Mouse (Mus musculus) layer of hippocampus, adult 18-20 months (tissue): ENCODE measurements around the gene Hoxd4. TPM values are rescaled to one million over a fixed set of nuclear protein-coding genes. Genes with fewer than 3 reads are reported as not detected.

Experiments used
- DNase-seq, 2 experiments: peaks; one replicate each; pipeline ENCODE4 v3.0.0; 2022; ENCODE audit warnings: low spot score in 2 of 2
- total RNA-seq, 2 experiments: library from RNA; stranded (reverse); gene quantifications; 2 replicates each; pipeline ENCODE4 v1.2.3; 2021

Hoxd4 gene
- total RNA-seq, 2 experiments from 2014 or later, result not detected

DNA sequence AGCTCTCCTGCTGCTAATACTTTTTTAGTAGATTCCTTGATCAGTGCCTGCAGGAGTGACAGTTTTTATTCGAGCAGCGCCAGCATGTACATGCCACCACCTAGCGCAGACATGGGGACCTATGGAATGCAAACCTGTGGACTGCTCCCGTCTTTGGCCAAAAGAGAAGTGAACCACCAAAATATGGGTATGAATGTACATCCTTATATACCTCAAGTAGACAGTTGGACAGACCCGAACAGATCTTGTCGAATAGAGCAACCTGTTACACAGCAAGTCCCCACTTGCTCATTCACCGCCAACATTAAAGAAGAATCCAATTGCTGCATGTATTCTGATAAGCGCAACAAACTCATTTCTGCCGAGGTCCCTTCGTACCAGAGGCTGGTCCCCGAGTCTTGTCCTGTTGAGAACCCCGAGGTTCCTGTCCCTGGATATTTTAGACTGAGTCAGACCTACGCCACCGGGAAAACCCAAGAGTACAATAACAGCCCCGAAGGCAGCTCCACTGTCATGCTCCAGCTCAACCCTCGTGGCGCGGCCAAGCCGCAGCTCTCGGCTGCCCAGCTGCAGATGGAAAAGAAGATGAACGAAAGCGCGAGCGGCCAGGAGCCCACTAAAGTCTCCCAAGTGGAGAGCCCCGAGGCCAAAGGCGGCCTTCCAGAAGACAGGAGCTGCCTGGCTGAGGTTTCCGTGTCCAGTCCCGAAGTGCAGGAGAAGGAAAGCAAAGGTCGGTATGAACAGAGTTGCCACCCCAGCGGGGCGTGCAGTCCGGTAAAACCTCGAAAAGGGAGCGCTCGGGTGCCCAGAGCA lies 19.5 kb upstream of the Hoxd4 start:
- DNase-seq, result no peak

DNA sequence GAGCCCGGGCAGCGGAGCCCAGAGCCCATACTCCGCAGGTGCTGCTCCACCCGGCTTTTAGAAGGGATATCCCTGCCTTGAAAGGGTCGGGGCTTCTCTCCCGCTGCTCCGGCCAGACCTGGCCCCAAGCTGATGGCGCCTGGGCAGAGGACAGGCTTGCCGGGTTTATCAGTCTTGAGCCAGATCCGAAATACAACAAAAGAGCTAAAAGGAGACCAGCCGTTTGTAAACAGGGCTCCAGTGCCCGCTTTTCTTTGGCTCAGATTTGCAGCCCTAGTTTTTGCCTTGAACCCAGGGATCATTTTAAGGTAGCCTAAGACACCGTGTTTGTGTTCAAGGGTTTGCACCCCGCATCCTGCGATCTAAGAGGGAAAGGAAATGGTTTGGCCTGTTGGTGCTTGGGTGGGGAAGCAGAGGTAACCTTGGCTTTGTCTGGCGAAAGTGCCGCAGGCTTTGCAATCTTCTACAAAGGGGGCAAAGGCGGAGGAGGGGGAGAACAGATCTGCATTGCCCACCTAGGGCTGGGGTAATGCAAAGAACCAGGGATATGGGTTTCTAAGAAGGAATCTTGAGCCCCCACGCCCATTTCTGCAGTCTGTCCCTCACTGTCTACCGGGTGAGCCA lies 18.8 kb upstream of the Hoxd4 start:
- no peak for DNase-seq

DNA sequence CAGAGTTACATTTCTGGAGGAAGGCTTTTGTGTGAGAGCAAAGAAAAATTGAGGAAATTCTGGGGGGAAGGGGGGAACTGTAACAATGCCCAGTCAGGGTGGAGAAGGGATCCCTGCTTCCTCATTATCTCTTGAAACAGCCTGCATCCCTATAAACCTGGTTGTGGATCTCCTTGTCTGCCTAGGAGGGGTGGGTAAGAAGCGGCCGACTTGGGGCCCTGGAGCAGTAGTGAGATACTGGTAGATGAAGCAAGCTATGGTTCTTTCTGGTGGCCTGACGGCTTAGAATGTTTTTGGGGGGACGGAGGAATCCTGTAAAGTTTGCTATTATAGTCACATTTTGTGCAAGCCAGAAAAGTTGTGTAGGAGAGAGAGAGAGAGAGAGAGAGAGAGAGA lies 18.3 kb upstream of the Hoxd4 start:
- DNase-seq, result no peak

DNA sequence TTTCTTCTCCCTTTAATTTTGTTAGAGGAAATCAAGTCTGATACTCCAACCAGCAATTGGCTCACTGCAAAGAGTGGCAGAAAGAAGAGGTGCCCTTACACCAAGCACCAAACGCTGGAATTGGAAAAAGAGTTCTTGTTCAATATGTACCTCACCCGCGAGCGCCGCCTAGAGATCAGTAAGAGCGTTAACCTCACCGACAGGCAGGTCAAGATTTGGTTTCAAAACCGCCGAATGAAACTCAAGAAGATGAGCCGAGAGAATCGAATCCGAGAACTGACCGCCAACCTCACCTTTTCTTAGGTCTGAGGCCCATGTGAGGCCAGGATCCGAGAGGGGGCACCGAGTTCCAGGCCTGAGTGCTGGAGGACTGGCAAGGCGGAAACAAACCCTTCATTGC lies 17.7 kb upstream of the Hoxd4 start:
- DNase-seq, result no peak

DNA sequence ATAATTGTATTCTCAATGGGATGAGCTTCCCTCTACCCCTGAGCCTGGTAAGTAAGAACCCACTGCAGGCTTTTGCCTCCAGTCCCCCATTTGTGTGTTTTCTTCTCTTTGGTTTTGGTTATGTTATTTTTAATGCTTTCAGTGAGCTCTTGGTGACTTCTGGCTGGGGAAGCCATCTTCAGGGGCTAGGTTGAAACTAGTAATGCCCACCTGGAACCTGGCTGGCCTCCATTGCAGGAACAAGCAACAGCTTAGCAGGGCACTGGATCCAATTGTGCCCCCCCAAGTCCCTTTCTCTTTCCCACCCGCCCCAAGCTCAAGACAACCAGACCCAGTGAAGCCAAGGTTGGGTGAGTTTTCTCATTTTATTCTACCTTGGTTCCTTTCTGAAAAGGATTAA lies 16.3 kb upstream of the Hoxd4 start:
- no peak for DNase-seq

DNA sequence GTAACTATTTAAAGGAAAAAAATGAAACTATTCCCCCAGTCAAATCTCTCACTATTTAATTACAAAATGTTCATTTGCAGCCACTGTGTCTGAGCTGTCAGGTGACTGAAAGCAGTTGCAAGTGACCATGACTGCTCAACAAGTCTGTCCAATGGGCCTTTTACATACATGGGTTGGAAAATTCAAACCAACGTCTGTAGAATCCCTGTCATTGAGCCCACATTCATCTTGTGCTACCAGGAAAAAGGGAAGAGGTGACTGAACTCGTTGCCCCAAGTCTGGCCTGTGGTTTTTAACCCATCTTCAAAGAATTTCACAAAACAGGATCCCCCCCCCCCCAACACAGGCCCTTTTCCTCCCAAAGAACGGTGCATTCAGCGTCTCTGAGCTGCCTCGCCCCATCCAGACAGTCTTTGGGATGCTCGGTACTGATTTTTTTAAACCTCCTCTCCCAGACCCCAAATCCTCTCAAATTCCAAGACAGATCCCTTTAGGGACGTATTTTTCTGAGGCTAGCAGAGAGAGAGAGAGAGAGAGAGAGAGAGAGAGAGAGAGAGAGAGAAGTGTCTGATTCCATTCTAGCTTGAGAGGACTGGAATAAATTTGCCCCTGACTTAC lies 15.8 kb upstream of the Hoxd4 start:
- no peak for DNase-seq

DNA sequence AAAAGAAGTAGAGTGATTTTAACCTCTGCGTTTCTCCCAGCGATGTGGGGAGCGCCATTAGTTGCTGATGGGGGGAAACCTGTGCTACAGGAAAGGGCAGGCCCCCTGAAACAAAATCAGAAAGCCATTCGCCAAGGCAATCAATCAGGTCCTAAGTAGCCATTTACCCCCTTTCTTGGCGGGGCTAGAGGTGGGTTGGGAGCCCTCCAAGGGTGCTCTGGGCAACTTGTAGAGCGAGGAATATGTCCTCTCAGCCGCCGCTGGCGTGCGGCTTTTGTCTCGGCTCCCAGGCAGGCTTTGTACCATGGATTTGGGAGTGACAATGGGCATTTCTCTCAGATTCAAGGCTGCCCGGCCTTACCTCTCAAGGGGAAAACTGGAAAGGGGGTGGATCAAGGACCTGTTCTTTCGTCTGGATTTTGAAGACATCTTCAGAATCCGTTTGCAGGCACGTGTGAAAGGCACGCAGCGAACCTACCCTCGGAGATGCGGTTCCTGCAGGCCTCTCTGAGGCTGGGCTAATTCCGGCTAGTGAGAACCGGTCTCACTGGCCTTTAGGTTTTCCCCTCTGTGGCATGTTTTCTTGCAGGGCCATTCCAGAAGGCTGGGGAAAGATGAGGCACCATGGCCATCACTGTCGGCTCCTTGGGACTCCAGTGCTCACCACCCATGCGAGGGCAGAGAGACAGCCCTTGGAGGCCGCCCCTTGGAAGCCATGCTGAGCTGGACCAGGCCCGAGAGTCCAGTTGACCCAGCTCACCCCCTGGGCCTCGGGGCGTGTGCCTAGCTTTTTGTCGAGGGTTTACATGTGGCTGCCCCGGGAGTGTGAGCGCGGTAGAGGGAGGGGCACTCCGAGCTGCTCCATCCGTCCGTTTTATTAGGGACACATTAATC lies 15.0 kb upstream of the Hoxd4 start:
- no peak for DNase-seq

DNA sequence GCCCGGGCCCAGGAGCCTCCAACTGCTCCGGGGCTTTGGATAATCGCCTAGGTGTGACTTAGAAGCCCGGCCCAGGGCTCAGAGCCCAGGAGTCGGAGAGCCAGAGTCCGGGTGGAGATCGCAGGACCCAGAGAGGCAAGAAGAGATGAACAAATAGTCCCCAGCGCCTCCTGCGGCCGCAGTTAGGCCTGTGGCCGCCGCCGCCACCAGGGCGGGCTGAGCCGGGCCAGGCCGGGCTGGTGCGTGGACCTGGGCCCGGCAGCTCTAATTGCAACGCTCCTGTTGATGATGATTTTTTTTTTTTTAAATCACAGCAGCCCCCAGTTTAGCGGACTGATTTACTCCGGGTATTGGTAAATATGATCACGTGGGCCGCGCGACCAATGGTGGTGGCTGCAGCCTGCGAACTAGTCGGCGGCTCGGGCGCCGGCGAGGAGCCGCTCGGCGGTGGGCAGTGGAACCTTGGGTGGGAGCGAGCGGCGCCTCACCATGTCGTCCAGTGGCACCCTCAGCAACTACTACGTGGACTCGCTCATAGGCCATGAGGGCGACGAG lies 14.1 kb upstream of the Hoxd4 start, which contains the start of gene Hoxd9:
Gene Hoxd9 (plus strand): TSS at position 161 of the 555 bp plus-strand sequence.
- no peak for DNase-seq

DNA sequence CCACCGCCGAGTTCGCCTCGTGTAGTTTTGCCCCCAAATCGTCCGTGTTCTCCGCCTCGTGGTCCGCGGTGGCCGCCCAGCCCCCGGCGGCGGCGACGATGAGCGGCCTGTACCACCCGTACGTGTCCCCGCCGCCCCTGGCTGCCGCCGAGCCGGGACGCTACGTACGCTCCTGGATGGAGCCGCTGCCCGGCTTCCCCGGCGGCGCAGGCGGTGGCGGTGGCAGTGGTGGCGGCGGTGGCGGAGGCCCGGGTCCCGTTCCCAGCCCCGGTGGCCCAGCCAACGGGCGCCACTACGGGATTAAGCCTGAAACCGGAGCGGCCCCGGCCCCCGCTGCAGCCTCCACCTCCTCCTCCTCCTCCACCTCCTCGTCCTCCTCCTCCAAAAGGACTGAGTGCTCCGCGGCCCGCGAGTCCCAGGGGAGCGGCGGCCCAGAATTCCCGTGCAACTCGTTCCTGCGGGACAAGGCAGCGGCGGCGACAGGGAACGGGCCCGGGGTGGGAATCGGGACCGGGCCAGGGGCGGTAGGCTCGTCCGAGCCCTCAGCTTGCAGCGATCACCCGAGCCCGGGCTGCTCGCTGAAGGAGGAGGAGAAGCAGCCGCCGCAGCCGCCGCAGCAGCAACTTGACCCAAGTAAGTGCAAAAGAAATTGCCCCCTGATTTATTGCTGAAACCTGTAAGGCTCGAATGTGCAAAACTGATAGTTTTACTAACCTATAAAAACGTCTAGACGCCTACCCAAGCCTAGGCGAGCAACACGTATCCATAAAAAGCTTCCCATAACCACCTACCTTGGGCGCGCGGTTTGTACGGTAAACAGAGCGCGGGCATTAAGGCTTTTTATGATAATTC lies 13.3 kb upstream of the Hoxd4 start:
- no peak for DNase-seq

DNA sequence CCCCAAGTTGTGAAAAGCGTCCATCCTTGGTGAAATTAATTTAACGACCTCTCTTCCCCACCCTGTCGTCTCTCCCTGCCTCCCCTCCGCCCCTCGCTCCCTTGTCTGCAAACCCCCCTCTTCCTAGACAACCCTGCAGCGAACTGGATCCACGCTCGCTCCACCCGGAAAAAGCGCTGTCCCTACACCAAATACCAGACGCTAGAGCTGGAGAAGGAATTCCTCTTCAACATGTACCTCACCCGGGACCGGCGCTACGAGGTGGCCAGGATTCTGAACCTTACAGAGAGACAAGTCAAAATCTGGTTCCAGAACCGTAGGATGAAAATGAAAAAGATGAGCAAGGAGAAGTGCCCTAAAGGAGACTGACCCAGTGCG lies 12.7 kb upstream of the Hoxd4 start:
- DNase-seq, result no peak

DNA sequence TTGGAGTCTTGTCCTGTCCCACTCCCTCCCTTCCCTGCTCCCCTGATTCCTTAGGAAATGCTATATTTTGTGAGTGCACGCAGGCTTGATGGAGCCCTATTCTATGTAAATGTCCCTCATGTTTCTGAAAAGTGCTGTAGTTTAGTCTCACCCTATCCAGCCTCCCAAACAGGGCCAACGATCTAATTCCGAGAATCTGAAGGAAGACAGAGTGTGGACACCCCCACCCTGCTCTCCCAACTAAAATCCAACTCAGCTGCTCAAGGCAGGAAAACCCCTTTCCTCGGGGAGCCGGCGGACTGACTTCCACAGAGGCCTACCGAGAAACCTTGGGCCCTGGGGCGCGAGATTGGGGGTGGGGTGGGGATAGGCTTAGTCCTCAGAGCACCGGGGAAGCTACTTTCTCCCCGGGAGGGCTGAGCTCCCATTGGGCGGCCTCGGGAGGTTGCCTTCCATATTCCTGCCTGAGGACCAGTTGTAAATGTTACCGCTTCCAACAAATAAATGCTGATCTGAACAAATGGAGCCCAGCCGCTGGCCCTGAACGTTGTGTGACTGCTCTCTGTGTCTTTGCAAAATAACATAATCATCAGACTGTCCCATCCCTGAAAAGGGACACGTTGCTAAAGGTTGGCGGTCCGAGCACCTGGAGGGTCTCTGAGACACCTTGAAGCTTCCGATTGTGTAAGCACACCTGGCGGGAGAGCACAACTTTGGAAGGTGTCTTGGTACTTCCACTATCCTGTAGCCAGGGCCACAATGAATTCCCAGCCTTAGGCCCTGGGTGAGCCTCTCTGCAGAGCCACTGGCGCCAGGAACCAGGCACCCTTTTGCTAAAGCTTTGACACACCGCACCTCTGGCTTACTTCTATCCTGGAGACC lies 11.8 kb upstream of the Hoxd4 start:
- no peak for DNase-seq

DNA sequence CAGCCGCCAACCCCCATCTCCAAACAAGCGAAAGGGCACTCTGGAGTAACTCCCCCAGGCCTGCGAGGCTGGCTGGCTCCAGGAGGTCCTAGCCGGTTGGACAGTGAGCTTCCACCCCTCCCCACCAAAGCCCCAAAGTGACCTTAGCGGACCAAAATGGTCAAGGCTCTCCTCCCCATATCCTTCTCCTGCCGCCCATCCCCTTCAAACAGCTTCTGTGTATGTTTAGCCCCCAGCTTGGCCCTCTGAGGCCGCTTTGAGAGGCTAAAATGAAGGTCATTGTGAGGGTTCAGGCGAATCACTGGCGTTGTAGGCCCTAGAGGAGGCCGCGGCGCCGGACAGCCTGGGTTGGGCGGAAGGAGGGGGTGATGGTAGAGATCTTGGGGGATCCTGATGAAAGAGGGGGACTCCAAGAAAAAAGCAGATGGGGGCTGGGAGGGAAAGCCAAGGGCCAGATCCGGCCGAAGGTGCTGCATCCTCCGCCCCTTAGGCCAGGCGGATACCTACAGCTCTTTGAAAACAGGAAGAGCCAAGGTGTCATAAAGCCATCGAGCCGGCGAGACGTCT lies 11.1 kb upstream of the Hoxd4 start:
- DNase-seq, result no peak

DNA sequence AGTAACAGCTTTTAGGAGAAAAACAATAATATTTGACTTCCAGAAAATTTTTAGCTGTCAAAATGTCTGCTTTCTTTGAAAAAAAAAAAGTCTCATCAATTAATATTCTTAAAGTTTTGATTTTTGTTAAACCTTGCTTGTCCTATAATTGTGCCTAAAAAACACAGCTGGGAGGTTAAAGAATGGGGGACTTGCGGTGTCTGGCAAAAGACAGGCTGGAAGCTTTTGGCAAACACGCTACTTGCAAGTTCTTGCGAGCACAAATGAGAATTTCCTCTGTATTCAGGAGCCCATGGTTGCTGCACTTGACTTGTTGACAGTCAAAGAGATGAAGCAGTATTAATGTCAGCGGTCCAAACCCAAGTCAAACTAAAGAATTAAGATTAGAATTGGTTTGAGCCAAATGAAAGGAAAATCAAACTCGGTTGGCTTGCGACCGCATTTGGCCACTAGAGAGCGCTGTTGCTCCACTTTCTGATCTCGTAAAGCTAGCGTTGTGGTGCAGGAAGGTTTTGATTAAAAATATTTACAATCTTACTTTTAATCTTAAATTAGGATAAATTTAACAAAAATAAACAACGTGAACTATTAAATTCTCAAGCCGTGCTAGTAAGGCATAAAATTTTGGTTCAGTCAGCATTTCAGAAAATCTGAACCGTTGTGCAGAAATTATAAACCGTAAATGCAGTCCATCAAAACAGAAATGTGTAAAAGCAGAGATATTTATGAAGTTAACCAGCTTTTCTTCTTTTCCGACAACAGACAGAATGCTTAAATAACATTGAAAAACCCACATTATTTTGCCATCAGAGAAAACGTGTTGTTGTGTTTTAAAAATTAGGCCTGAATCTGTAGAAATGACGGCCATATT lies 9.5 kb upstream of the Hoxd4 start:
- peak; percentile 37 to 87 for DNase-seq

DNA sequence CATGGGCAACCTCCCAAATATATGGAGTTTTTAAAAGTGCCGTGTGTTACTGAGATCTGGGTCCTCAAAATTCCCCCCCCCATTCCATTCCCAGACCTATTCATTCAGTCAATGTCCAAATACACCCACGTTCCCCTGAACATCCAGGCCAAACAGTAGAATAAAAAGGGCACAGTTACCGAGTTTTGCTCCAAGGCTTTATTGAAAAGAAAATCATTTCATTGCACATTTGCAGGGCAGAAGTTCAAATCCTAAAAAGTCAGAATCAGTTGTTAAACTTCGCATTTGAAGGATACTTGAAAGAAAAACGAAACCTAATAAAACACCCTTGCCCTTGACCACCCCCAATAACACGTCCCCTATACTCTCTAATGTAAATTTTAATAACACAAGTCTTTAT lies 8.9 kb upstream of the Hoxd4 start:
- DNase-seq, result no peak

DNA sequence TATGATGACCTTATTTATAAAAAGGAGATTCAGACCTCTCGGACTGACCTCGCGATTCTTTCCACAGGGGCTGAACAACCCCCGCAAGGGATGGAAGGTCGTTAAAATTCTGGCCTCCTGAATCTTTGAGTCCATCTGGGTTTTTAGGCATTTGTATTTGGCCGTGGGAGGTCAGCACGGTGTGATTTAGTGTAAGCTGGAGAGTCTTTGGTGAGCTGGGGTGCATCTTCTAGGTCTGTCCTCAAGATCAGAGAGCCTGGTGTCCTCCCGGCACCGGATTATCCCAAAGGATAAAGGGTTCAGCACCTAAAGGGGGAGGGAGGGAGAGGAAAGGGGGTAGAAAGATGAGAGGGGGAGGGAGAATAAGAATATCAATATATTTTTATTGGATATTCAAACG lies 8.4 kb upstream of the Hoxd4 start:
- no peak for DNase-seq

DNA sequence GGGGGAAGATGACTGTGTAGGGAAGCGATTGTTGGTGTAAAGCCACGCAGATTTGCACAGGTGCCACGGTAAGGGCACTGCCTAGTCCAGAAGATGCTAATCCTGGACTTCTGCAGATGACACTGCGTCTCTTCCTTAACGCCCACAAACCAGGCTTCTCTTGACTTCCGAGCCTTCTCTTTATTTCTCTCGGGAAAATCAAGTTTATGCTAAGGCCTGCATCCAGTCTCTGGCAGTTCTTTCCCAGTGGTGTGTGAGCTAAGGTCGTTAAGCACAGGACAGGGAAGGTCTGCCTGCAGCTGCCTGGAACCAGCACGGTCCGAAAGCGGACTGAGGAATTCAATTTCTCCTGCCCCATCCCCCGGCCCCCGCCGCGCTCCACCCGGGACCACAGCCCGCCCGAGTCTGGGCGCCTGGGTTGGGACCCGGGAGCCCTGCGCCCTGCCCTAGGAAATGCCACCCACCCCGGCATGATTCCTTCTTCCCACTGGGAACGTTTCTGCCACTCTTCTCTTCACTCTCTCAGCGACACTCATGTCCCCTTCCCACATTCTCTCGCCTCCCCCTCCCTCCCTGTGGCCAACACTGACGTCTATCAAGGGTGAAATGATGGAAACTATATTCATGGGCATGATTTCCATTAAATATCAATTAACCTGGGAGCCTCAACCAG lies 7.9 kb upstream of the Hoxd4 start:
- no peak for DNase-seq

DNA sequence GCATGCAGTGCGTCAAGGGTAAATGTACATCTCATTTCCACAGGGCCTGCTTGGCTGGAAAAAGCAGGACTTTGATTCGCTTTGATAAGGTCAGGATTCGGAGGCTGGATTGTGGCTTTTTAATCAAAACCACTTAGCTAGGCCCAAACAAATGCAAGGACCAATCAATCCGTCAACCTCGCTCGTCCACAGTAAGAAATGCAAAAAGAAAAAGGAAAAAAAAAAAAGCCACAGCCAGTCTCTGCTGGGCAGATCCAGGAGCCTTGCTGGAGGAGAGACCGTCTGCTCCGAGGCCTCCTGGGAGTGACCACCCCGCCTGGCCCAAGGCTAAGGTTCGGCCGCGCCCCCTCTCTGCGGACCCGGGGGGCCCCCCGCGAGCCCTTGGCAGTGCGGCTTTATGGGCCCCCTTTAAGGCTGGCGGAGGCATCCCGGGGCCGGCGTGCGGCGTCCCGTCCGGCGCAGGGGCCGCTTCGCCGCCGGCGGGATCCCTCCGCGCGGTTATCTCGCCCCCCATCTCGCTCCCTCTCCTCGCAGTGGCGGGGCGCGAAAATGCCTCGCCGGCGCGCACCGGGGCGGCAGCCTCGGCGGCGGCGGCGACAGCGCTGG lies 7.2 kb upstream of the Hoxd4 start, which contains the start of gene Hoxd8:
Gene Hoxd8 (plus strand): TSS at position 223 of the 606 bp plus-strand sequence.
- no peak for DNase-seq
